Mouse (Mus musculus) heart, postnatal 36 days (tissue): ENCODE measurements at regions not wholly inside any gene's neighbourhood (a gene's known extent, or its start where the extent isn't known, plus 50 kb on each side); places are given as distances from the start of the nearest gene placed in this dataset.

Experiments used
- DNase-seq, 2 experiments: peaks; one replicate each; pipeline ENCODE4 v3.0.0; 2021 to 2022
- intact Hi-C: fragments of 180-260 bp; cut with DNase I; formaldehyde crosslinking; loops from one replicate; pipeline ENCODE4 v1.15.1; 2025

- DNase-seq: no peak
- intact Hi-C loops: loop anchor here (2.0 to 10.0 kb wide), 4 partner anchors 297 to 1896 kb away; no protein-coding TSS in a partner anchor
Measured at GRCm38 (mm10) chr4:12539184-12539791, 367.5 kb upstream of the Fam92a start.

- intact Hi-C loops: loop anchor here (2.0 to 10.0 kb wide), 4 partner anchors 296 to 1896 kb away; no protein-coding TSS in a partner anchor
- peak; percentile 17 to 40 for DNase-seq
Measured at GRCm38 (mm10) chr4:12538694-12539121, 366.9 kb upstream of the Fam92a start.

GRCm38 (mm10) chr4:12538043-12538442, 366.2 kb upstream of the Fam92a start:
- intact Hi-C loops: loop anchor here (2.0 to 10.0 kb wide), 4 partner anchors 296 to 1897 kb away; no protein-coding TSS in a partner anchor
- DNase-seq: no peak

- intact Hi-C loops: loop anchor here (10.0 kb wide), 1 partner anchor 561 kb away; no protein-coding TSS in a partner anchor
- DNase-seq: no peak
Measured at GRCm38 (mm10) chr4:12534151-12534550, 362.3 kb upstream of the Fam92a start.

GRCm38 (mm10) chr4:12532961-12533360, 361.1 kb upstream of the Fam92a start:
- DNase-seq: no peak
- intact Hi-C loops: loop anchor here (10.0 kb wide), 1 partner anchor 562 kb away; no protein-coding TSS in a partner anchor

- no peak for DNase-seq
- intact Hi-C loops: no loop called here
Measured at GRCm38 (mm10) chr4:12522358-12522757, 350.5 kb upstream of the Fam92a start.

- no peak for DNase-seq
- intact Hi-C loops: no loop called here
Measured at GRCm38 (mm10) chr4:12521246-12521645, 349.4 kb upstream of the Fam92a start.

- intact Hi-C loops: no loop called here
- DNase-seq: no peak
Measured at GRCm38 (mm10) chr4:12516497-12516896, 344.7 kb upstream of the Fam92a start.

GRCm38 (mm10) chr4:12511656-12512385, 340.0 kb upstream of the Fam92a start:
- intact Hi-C loops: no loop called here
- DNase-seq: peak; percentile 46 to 47

GRCm38 (mm10) chr4:12506851-12507551, 335.2 kb upstream of the Fam92a start:
- DNase-seq: no peak
- intact Hi-C loops: no loop called here

- no peak for DNase-seq
- intact Hi-C loops: no loop called here
Measured at GRCm38 (mm10) chr4:12501086-12501485, 329.3 kb upstream of the Fam92a start.

- DNase-seq: no peak
- intact Hi-C loops: no loop called here
Measured at GRCm38 (mm10) chr4:12498426-12498825, 326.6 kb upstream of the Fam92a start.

GRCm38 (mm10) chr4:12492468-12492867, 320.7 kb upstream of the Fam92a start:
- no peak for DNase-seq
- intact Hi-C loops: no loop called here

GRCm38 (mm10) chr4:12491306-12491705, 319.5 kb upstream of the Fam92a start:
- peak in 1 of 2 experiments; percentile 27 for DNase-seq
- intact Hi-C loops: no loop called here

- intact Hi-C loops: no loop called here
- DNase-seq: no peak
Measured at GRCm38 (mm10) chr4:12490066-12490465, 318.3 kb upstream of the Fam92a start.

- intact Hi-C loops: no loop called here
- no peak for DNase-seq
Measured at GRCm38 (mm10) chr4:12489358-12489757, 317.5 kb upstream of the Fam92a start.

GRCm38 (mm10) chr4:12481481-12481880, 309.7 kb upstream of the Fam92a start:
- intact Hi-C loops: no loop called here
- no peak for DNase-seq

- DNase-seq: no peak
- intact Hi-C loops: no loop called here
Measured at GRCm38 (mm10) chr4:12476717-12477116, 304.9 kb upstream of the Fam92a start.

- intact Hi-C loops: no loop called here
- DNase-seq: no peak
Measured at GRCm38 (mm10) chr4:12474981-12475568, 303.3 kb upstream of the Fam92a start.

GRCm38 (mm10) chr4:12474421-12474820, 302.6 kb upstream of the Fam92a start:
- intact Hi-C loops: no loop called here

GRCm38 (mm10) chr4:12461701-12462100, 289.9 kb upstream of the Fam92a start:
- intact Hi-C loops: no loop called here
- no peak for DNase-seq

More at GRCm38 (mm10) chr4:12474421-12474820, 302.6 kb upstream of the Fam92a start:
- DNase-seq: no peak
